Mouse (Mus musculus) telencephalon, adult 2 months (tissue): ENCODE data around the gene Fto.

ENCODE experiments used
- DNase-seq: peaks from one replicate; pipeline ENCODE4 v3.0.0-alpha.2; 2011; ENCODE audit warnings: low read depth, low spot score

Fto gene

DNA sequence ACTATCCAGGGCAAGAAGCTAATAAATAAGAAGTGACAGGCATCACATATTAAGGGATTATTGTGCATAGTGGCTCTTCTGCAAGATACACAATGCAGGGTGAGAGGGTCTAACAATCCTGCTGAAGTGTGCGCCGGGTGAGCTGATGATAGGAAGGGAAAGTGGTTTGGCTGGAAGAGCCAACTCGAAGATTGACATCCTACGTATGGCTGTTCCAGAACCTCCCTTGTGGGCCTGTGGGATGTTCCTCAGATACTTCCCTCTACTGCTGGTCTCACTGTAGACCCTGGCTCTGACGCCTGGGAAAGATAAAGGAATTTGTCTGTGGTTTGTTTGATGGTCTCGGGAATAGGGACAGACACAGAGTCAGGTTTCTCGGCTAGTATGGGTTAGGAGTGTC lies 297.9 kb downstream of the Fto start:
- DNase-seq = no peak

GRCm38 (mm10) chr8:91611723-91612362 lies 298.5 kb downstream of the Fto start:
- DNase-seq = no peak

- no peak for DNase-seq
Measured at GRCm38 (mm10) chr8:91612387-91613130, 299.2 kb downstream of the Fto start.

DNA sequence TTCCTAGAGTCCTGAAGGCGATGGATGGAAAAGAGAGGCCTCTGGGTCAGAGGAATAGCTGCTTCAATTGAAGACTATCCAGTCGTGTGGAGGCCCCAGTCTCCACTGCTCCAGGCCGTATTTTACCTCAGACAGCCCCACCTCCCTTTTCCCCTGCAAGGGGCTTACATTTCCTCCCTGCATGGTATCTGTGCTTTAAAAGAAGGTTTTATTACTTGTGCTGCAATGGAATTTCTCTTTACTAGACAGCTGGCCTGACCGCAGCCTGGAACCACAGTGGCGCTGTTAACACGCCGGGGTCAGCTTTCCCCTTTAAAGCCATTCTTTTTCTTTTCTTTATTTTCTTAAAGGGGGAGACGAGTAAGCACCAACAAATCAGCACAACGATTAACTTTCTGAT lies 300.3 kb downstream of the Fto start:
- no peak for DNase-seq

DNA sequence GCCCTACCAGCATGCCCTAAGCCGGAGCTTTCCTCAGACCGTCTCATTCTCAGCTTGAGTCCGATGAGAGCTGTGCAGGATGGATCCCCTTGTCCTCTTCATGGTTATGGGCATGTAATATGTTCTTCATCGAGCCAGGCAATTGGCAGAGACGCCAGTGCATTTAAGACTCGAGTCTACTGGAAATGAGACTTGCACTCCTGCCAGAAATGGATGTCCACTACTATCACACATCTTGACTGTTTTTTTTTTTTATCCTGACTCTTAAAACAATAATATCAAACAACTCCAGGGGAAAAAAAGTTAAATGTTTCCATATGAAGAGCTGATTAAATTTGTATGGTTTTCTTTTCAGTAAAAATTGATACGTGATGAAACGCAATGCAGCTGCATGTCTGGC lies 301.9 kb downstream of the Fto start:
- DNase-seq = no peak

- no peak for DNase-seq
Measured at GRCm38 (mm10) chr8:91615781-91616683, 302.7 kb downstream of the Fto start.

DNA sequence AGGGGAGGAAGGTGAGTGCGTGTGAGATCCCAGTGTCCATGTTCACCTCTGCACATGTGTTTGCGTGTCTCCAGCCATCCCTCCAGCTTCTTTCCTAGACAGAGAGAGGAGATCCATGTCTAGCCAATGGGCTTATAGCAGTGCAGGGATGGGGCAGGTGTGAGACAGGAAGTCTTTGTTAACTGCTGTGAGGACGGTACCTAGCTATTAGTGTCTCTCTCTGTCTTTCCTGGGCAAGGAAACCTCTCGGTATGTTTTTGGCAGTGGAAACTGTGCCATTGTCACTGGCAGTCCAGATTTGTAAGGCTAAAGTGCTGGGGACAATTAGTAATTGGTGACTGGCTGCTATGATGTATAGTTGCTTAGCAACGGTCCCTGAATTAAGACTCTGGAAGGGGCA lies 304.4 kb downstream of the Fto start:
- DNase-seq = no peak

DNA sequence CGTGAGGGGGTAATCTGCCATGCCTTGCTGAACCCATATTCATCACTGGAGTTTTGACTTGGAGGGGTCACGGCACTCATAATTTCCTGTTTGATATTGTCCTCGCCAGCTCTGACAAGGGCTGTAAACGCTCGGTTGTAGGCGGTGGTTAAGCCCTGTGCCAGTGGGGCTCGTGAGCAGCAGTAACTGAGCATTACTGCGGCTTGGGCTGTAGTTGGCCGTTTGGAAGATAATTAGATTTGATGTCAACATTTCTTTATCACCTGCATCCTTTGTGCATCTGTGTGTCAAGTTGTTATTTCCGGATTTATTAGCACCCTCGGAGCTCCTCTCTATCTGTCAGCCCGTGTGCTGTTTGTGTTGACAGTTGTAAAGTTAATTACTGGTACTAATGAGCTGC lies 309.4 kb downstream of the Fto start:
- no peak for DNase-seq

DNA sequence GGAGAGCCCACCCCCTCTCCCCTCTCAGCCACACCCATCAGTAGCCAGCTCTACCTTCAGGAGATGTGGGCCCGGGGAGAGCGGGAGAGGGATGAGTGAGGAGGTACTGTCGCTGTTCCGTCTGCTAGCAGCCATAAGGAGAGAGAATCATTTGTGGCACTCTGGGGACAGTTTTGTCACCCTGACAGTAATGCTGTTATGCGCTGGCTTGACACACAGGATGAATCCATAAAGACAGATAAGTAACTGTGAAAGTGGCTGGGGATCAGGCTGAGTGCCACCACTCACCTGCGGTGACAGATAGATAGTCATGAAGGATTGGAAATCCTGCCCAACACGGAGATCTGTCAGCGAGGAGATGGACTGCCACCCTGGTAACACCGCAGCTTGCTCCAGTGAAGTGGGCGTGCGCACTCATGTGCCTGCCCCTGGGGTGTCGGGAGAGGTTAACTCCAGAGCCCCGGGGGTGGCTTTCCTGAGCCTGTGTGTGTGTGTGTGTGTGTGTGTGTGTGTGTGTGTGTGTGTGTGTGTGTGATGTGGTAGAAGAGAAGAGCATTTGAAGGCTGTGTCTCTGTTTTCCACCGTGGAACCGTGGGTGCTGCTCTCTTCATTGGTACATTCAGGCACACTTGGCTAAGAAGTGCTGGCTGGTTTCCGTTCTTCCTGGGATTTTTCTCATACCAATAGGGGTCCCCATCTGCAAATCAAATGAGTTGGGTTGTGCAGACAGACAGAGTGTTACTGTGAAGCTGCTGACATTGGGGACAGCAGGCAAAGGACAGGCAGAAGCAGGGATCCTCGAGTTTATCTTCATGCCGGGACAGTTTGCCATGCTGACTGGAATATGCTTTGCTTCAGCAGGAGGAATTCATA lies 312.6 kb downstream of the Fto start:
- no peak for DNase-seq

DNA sequence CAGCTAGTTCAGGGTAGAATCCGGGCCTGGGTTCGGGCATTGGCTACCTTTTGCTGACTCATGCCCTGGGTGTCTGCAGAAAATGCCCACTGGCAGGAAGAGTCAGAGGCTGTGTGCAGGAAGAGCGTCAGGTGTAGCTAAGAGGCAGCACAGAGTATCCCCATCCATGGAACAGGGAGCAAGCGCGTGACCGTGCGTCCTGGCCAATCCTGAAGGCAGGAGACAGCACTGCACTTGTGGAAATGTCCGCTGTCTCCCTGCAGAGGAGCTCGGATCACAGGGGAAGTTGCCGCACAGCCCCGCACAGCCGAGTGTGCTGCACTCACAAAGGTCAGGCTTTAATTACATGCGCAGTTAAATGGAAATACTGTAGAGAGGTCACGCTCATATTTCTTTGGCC lies 316.3 kb downstream of the Fto start:
- no peak for DNase-seq

GRCm38 (mm10) chr8:91630320-91631033 lies 317.2 kb downstream of the Fto start:
- no peak for DNase-seq

- no peak for DNase-seq
Measured at GRCm38 (mm10) chr8:91632411-91632810, 319.1 kb downstream of the Fto start.

- DNase-seq = no peak
Measured at GRCm38 (mm10) chr8:91635406-91635805, 322.1 kb downstream of the Fto start.

GRCm38 (mm10) chr8:91636887-91637286 lies 323.6 kb downstream of the Fto start:
- DNase-seq = no peak

GRCm38 (mm10) chr8:91637684-91638083 lies 324.4 kb downstream of the Fto start:
- no peak for DNase-seq

- no peak for DNase-seq
Measured at GRCm38 (mm10) chr8:91638256-91638655, 324.9 kb downstream of the Fto start.

- no peak for DNase-seq
Measured at GRCm38 (mm10) chr8:91640471-91640870, 327.1 kb downstream of the Fto start.

DNA sequence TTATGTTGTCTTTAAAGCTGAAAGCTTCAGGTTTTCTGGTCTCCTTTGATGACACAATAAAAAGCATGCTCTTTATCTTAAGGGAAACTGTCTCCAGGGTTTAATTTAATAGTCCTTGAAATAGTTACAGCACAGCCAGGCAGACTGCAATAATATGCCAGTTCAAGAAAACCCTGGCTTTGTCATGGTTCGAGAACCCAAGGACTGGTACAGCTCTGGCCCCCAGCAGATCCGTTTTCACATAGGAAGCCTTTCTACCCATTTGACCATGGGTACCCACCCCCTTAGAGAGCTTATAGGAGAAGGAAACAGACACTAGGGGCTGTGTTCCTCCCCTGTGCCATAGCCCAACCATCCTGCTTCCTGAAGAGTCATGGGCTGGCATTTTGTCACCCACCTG lies 332.2 kb downstream of the Fto start:
- DNase-seq = no peak

- no peak for DNase-seq
Measured at GRCm38 (mm10) chr8:91647959-91648358, 334.6 kb downstream of the Fto start.

DNA sequence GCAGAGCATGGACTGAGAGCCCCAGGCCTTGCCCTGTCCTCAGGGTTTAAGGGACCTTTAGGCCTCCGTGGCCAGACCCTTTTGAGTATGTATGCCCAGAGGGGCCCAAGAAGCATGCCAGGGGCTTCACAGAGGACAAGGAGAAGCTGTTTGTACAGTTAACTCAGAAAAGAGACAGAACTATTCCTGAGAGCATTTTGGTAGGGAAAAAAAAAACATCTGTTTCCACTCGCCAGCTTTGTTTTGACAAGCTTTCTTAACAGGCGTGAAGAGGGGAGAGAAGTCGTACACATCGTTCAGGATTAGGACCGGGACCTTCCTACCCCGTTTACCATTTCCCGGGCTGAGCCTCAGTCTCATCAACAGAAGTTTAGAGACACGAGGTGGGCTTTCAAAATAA lies 335.5 kb downstream of the Fto start:
- DNase-seq = no peak

DNA sequence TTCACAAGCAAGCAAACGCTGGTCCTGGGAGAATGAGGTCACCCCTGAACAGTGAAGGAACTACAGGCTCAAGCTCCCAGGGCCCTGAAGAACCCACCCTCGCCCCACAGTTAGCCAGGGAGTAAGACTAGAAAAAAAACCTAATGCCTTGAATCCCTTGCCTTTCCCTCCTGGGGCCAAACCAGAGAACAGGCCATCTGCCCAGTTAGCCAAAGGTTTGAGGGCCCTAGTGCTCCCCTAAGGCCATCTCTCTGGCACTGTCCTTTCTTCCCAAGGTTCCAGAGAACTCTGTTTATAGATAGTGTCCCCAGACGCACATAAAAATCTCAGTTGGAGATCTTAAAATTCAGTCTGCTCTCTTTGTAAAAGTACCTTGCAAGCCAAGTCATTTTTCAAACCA lies 340.2 kb downstream of the Fto start:
- DNase-seq = no peak
